In the genomic region with DNA sequence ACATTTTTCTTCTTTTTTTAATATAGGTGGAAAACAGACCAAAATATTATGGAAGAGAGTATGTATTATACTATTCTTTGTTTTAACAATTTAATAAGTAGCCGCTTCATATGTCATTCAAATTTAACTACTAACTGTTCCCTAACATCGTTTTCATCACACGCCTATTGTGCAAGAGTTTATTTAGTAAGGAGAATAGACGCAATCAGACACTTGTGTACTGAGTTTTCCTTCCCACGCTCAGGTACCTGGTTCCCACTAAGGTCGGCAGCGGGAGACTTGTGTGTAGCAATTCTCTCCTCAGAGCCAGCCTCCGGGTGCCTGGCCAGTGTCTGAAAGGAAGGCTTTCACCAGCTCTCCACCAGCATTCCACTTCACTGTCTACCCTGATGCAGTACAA, we compare ENCODE assay signal across 28 mouse cellular contexts.
"Had no signal": no experiment of that assay in that cellular context is flagged by ENCODE, and none has a peak within 500 bp of the region (broad histone marks: within the 10 kb centered on the region; RNA-seq: fewer than 3 reads in every experiment).

No protein-coding gene starts in this region.

- H3K9me3 ChIP-seq: heart, embryonic 13.5 days; heart, embryonic 15.5 days; hindbrain, embryonic 10.5 days; hindbrain, embryonic 12.5 days; kidney, embryonic 15.5 days; limb, embryonic 13.5 days; limb, embryonic 15.5 days; liver, embryonic 13.5 days had no signal

- H3K4me3 ChIP-seq: gastrocnemius, adult 2 months; heart, adult 2 months; heart, embryonic 13.5 days; heart, embryonic 15.5 days; hindbrain, embryonic 10.5 days; hindbrain, embryonic 12.5 days; kidney, embryonic 15.5 days; limb, embryonic 13.5 days; limb, embryonic 15.5 days; liver, embryonic 13.5 days had no signal

- H3K9ac ChIP-seq: heart, embryonic 13.5 days; heart, embryonic 15.5 days; hindbrain, embryonic 12.5 days; hindbrain, embryonic 14.5 days; kidney, embryonic 15.5 days; limb, embryonic 13.5 days; limb, embryonic 15.5 days; liver, embryonic 13.5 days had no signal

- H3K4me2 ChIP-seq: heart, embryonic 11.5 days; heart, embryonic 13.5 days; heart, embryonic 15.5 days; hindbrain, embryonic 12.5 days; hindbrain, embryonic 14.5 days; kidney, embryonic 15.5 days; limb, embryonic 13.5 days; limb, embryonic 15.5 days; liver, embryonic 13.5 days had no signal

- H3K27ac ChIP-seq: gastrocnemius, adult 2 months; heart, adult 2 months; heart, embryonic 13.5 days; heart, embryonic 15.5 days; hindbrain, embryonic 10.5 days; hindbrain, embryonic 12.5 days; hindbrain, embryonic 14.5 days; kidney, embryonic 15.5 days; kidney, postnatal 0 days; limb, embryonic 13.5 days; limb, embryonic 15.5 days; liver, embryonic 13.5 days had no signal

- H3K27me3 ChIP-seq: heart, embryonic 13.5 days; heart, embryonic 15.5 days; hindbrain, embryonic 12.5 days; kidney, embryonic 15.5 days; limb, embryonic 13.5 days; limb, embryonic 15.5 days; liver, embryonic 13.5 days had no signal

- ATAC-seq: hindbrain, embryonic 16.5 days; inflammation-experienced regulatory T-cells, adult 6 months; intestine, embryonic 16.5 days had no signal

- H3K4me1 ChIP-seq: heart, embryonic 13.5 days; heart, embryonic 15.5 days; hindbrain, embryonic 10.5 days; hindbrain, embryonic 12.5 days; limb, embryonic 13.5 days; limb, embryonic 15.5 days; liver, embryonic 13.5 days had no signal

- H3K36me3 ChIP-seq: heart, embryonic 15.5 days; hindbrain, embryonic 10.5 days; hindbrain, embryonic 12.5 days; limb, embryonic 15.5 days; liver, embryonic 13.5 days had no signal

- DNase-seq: gastrocnemius, adult 2 months; gastrocnemius, postnatal 10 days; gastrocnemius, postnatal 25 days; heart, adult 2 months; heart, postnatal 14 days; heart, postnatal 4 days; kidney, adult 11 months; kidney, adult 2 months; kidney, adult 9 months; kidney, postnatal 14 days; kidney, postnatal 36 days; layer of hippocampus, adult 9-11 months; layer of hippocampus, postnatal 36 days; left cerebral cortex, postnatal 4 days; liver, embryonic 13.5 days had no signal
